Mouse (Mus musculus) embryo, embryonic 9.5 days (tissue): ENCODE data around the gene Ankrd39.

Source experiments
- DNase-seq: peaks from one replicate; pipeline ENCODE4 v3.0.0-alpha.2; 2017; ENCODE audit errors: extremely low spot score

Gene Ankrd39

DNA sequence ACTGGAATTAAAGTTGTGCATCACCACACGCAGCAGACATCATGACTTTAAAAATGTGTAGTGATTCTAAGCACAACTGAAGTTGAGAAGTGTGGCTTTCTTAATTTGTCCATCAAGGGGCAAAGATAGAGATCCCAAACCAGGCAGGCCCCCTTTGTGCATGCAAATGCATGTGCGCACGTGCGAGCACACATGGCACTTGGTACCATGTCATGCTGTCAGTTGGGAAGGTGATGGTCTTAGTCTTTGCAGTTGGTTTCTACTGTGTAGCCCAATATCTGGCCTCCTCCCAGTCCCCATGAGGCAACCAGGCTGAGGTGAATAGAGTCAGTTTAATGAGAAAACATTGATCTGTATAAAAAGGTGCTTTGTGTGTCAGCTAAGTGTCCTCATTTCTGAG, 17.4 kb downstream of the Ankrd39 start:
- DNase-seq: no peak

DNA sequence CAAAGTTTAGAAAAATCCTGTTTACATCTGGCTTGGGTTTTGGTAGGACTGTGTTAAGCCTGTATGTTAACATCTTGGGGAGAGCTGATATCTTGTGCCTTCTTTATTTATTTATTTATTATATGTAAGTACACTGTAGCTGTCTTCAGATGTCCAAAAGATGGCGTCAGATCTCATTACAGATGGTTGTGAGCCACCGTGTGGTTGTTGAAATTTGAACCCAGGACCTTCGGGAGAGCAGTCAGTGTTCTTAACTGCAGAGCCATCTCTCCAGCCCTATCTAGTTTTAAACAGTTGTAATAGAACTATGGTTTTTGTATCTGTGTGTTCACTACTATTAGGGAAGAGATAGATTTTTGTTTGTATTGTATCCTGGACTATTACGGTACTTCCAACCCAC, 18.0 kb downstream of the Ankrd39 start:
- DNase-seq: no peak

GRCm38 (mm10) chr1:36528351-36528750, 18.9 kb downstream of the Ankrd39 start:
- DNase-seq: no peak

DNA sequence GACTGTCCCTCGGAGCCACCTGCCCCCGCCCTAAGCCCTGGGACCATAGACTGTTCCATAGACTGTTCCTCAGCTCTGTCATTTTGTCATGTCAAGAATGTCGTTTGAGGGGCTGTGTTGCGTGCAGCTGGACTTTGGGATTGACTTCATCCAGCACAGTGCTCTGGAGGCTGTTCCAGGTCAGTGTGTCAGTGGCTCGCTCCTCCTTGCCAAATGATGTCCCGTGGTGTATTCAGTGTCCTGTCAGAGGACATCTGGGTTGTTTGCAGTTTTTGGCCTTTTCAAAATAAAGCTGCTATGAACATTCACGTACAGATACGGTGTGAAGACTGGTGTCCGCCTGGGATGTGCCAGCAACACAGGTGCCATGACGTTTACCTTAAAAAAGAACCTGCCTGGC, 20.3 kb downstream of the Ankrd39 start:
- no peak for DNase-seq

- no peak for DNase-seq
These were observed 21.5 kb downstream of the Ankrd39 start for GRCm38 (mm10) chr1:36525774-36526173.

- DNase-seq: no peak
These were observed 23.2 kb downstream of the Ankrd39 start for GRCm38 (mm10) chr1:36524058-36524457.

DNA sequence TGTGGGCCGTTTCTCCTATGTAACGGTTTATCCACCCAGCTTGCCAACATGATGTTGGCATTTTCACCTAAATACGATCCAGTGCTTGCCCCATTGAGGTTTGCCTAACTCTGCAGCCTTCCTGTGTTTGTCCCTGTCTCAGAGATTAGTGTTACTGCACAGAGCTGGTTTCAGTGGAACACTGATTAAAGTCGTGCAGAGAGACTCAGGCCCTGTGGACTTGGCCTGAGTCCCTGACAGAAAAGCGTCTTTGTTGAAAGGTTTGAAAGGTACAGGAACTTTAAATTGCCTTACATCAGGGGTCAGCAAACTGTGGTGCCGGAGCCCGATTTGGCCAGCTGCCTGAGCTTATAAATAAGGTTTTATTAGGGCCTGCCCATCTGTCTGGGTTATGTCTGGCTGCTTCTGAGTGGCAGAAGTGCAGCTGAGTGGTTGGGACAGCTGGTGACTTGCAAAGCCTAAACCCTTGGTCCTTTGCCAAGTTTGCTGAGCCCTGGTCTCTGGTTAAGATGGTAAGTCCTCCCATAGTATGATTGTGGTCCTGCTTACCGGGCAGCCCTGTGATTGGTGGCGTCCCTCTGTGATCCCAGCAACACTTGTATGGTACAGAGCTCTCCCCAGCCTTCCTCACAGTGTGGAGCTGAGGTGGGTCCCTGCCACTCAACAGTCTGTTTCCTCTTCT, 23.8 kb downstream of the Ankrd39 start:
- no peak for DNase-seq

DNA sequence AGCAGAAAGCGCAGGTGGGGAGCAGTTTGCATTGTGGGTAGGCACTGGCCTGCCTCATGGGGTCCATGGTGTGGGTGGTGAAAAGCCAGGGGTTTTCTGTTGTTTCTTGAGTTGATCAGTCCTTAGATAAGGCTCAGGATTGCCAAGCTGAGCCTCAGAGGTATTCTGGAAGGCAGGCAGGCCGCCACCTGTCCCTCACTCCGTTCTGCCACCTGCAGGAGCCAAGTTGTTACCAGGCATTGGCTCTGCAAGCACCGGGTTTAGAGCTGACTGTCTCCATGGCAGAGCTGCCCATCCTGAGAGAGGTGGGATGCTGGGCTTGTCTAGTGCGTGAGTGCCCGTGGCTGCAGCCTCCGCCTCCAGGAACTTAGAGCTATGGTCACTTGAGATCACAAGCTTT, 25.0 kb downstream of the Ankrd39 start:
- no peak for DNase-seq

GRCm38 (mm10) chr1:36519626-36520025, 27.6 kb downstream of the Ankrd39 start:
- no peak for DNase-seq

- no peak for DNase-seq
These were observed 29.0 kb downstream of the Ankrd39 start for GRCm38 (mm10) chr1:36518259-36518658.

DNA sequence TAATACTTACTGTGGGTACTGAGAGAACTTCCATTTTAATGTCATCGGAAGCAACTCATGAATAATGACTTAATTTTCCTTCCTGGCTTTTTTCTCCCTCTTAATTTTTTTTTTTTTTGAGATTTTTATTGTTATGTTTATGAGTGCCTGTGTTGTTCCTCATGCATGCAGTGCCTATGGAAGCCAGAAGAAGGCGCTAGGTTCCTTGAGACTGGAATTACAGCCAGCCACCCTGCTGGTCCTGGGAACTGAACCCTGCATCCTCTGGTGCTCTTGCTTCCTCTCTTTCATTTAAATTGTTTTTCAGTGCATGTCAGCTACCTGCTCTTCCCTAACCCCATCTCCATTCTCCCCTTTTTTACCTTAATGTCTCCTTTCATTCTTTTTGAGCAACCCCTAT, 33.5 kb downstream of the Ankrd39 start:
- peak; percentile 40 for DNase-seq

DNA sequence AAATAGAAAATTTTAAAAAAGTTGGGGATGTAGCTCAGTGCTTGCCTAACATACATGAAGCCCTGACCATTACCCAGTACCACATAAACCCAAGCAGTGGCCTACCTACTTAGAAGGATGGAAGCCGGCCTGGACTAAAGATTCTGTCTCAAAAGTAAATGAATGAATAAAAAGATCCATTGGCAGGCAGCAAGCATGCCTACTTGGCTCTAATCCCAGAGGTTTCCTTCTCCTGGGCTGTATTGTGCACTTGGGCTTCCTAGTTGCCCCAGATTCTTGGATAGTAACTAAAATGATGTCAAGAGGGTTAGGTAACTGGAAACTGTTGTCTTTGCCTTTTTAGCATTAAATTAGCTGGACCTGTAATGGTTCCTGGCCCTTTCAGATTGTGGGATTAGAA, 33.9 kb downstream of the Ankrd39 start:
- DNase-seq: no peak

DNA sequence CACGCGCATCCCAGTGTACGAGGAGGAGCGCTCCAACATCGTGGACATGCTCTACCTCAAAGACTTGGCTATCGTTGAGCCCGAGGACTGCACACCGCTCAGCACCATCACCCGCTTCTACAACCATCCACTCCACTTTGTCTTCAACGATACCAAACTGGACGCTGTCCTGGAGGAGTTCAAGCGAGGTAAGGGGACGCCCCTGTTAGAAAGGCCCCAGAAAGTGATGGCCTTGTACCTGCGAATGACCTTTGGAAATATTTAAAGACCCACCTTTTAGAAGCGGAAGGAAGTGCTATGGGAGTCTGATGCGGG, 34.3 kb downstream of the Ankrd39 start:
- DNase-seq: no peak

GRCm38 (mm10) chr1:36512089-36512965, 34.9 kb downstream of the Ankrd39 start:
- peak; percentile 61 for DNase-seq

DNA sequence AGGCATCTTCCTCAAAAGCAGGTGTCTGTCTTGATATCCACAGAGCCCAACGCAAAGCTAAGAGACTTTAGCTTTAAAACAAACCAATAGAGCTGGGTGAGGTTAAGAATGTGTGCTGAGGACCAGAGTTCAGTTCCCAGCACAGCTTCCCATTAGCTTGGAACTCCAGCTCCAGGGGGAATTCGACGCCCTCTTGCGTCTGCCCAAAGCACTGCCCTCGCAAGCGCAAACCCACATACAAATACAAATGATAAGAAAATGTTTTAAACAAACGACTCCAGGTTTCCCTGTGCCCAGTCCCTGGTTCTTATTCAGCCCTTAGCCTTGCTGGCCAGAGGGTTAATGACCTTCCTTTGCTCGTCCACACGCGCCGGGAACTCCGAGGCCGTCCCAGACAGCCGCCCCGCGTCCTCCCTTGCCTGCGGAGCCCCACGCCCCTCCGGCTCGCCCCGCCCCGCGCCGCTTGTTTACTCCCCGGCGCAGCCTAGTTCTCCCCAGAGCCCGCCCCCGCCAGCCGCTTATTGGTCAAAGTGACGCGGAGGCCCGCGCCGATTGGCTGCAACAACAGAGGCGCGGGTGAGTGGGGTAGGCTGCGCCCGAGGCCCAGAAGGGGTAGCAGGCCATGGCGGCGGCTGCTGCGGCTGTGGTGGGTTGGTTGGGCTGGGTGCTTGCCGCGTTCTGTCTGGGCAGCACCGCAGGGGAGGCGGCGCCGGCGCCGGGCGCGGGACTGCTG, 35.8 kb downstream of the Ankrd39 start, which contains the start of gene Cnnm3:
TSS of gene Cnnm3 (plus strand) at position 579 of the 733 bp plus-strand sequence.
- DNase-seq: peak; percentile 100

DNA sequence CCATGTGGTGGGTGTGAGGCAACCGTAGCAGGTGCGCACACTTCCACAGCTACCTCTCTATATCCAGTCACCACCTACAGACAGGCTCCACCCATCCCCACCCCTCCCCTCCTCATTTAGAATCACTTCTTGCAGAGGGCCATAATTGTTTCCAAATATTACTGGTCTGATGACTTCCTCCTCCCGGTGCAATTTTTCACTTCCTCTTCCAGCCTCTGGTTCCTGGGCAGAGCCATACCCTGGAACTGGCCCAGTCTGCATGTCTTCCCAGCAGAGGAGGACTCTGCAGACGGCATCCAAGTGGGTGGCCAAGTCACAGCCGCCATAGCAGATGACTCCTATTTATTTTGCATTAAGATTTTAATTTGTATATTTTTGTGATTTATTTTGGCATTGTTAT, 39.0 kb downstream of the Ankrd39 start:
- no peak for DNase-seq

- peak; percentile 68 for DNase-seq
These were observed 46.0 kb downstream of the Ankrd39 start for GRCm38 (mm10) chr1:36501261-36501660.

DNA sequence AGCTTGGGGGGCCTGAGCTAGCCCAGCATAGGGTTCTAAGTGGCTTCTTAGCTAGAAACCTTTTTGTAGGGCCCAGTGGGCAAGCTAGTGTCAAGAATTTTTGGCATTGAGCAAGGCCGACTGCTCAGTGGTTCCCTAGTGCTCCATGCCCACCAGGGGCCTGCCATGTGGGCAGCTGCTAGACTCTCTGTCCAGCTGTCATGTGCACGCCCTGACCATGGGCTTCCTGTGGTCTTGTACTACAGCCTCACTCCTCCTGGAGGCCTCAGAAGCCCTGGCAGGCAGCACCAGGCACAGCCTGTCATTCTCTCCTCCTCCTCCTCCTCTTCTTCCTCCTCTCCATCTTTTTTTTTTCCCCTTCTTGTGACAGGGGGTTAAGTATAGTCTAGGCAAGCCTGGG, 49.9 kb downstream of the Ankrd39 start:
- no peak for DNase-seq

DNA sequence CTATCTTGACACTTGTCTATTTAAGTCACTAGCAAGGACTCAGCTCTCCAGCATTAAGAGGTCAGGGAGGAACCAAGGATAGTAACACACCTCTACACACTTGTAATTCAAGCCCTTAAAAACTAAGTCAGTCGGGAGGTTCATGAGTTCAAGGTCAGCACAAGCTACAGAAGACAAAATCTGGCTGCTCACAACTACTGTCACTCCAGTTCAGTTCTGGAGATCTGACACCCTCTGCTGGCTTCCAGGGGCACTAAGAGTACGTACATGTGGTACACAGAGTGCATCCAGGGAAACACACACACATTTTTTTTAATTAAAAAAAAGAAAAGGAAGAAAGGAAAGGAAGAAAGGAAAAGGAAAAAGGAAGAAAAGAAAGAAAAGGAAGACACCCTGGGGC, 50.5 kb downstream of the Ankrd39 start:
- DNase-seq: no peak

GRCm38 (mm10) chr1:36493299-36493698, 53.9 kb downstream of the Ankrd39 start:
- no peak for DNase-seq

GRCm38 (mm10) chr1:36492416-36493139, 54.7 kb downstream of the Ankrd39 start:
- DNase-seq: peak; percentile 49

- no peak for DNase-seq
These were observed 57.6 kb downstream of the Ankrd39 start for GRCm38 (mm10) chr1:36489661-36490060.
